Mouse (Mus musculus) small intestine, adult 2 months (tissue): ENCODE data around the gene Mylk2. TPM values are rescaled to one million over a fixed set of nuclear protein-coding genes. Genes with fewer than 3 reads are reported as not detected.

Experiments
- H3K27ac ChIP-seq: fragments of 200-500 bp; 2 replicates; pipeline ENCODE4 v1.5.1; 2012; ENCODE audit warnings: low read depth, low read length, control low read depth, inconsistent platforms; ENCODE audit not compliant: insufficient read depth
- H3K27me3 ChIP-seq: fragments of 200-500 bp; 2 replicates; pipeline ENCODE4 v1.6.1; 2012; ENCODE audit warnings: mild to moderate bottlenecking, moderate library complexity, low read length, inconsistent platforms; ENCODE audit not compliant: control insufficient read depth, insufficient read depth
- H3K36me3 ChIP-seq: fragments of 200-500 bp; 2 replicates; pipeline ENCODE4 v1.6.1; 2012; ENCODE audit warnings: mild to moderate bottlenecking, low read length, control low read depth, inconsistent platforms; ENCODE audit not compliant: control insufficient read depth, insufficient read depth
- H3K4me1 ChIP-seq: fragments of 200-500 bp; 2 replicates; pipeline ENCODE4 v1.6.1; 2012; ENCODE audit warnings: low read length, inconsistent platforms, mixed read lengths; ENCODE audit not compliant: control insufficient read depth, insufficient read depth, insufficient read length
- H3K4me3 ChIP-seq: fragments of 200-500 bp; 2 replicates; pipeline ENCODE4 v1.5.1; 2012; ENCODE audit warnings: low read depth, mild to moderate bottlenecking, control low read depth, inconsistent platforms, low read length, moderate library complexity
- CTCF ChIP-seq: fragments of 200-500 bp; IDR thresholded peaks from 2 replicates; pipeline ENCODE4 v1.5.1; 2012; ENCODE audit warnings: low read depth, mild to moderate bottlenecking, control low read depth, inconsistent platforms, low read length, moderate library complexity, mixed read lengths; ENCODE audit not compliant: insufficient replicate concordance, insufficient read length; ENCODE audit errors: extremely low read depth
- POLR2A ChIP-seq: fragments of 200-500 bp; IDR thresholded peaks from 2 replicates; pipeline ENCODE4 v1.6.1; 2012; ENCODE audit warnings: low read depth, mild to moderate bottlenecking, control low read depth, inconsistent platforms, low read length, moderate library complexity
- WGBS: fragments of 180-500 bp; shearing (Covaris S2); methylation state at CpG from one replicate; pipeline ENCODE4 v1.1.7; 2018; 5-methylcytosine and 5-hydroxymethylcytosine counted together
- polyA plus RNA-seq: library from polyadenylated mRNA; depleted of rRNA; stranded (reverse); fragments of >200 nt; gene quantifications from 2 replicates; pipeline ENCODE4 v1.2.3, GENCODE M21; 2012

The Mylk2 gene
- polyA plus RNA-seq, 1 experiment, result not detected

DNA sequence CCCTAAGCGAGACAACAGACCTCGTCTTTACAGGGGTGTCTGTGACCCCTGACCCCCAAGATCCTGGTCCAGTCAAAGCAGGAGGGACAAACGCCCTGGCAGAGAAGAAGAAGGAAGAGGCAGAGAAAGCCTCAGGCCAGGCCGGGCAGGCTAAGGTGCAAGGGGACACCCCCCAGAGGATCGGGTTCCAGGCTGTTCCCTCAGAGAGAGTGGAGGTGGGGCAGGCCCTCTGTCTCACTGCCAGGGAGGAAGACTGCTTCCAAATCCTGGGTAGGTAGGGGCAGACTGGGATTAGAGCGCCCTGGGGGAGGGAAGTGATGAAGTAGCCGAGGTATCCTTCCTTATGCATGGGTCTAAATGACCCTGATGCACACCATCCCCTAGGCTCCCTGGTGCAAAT is 2.3 kb downstream of the Mylk2 start:
- TF ChIP-seq POLR2A, result no peak
- no peak for TF ChIP-seq CTCF
- H3K27me3 ChIP-seq, result peaks cover 8% of the 10 kb centered on the region; the same call in 1 of the 2 replicates
- H3K4me3 ChIP-seq, result no peak overlapping the region
- H3K27ac ChIP-seq, result no peak overlapping the region
- H3K4me1 ChIP-seq, result no peaks in the 10 kb centered on the region
- 39% methylated on average over 7 of the region's 7 CpGs for WGBS
- no peaks in the 10 kb centered on the region for H3K36me3 ChIP-seq

DNA sequence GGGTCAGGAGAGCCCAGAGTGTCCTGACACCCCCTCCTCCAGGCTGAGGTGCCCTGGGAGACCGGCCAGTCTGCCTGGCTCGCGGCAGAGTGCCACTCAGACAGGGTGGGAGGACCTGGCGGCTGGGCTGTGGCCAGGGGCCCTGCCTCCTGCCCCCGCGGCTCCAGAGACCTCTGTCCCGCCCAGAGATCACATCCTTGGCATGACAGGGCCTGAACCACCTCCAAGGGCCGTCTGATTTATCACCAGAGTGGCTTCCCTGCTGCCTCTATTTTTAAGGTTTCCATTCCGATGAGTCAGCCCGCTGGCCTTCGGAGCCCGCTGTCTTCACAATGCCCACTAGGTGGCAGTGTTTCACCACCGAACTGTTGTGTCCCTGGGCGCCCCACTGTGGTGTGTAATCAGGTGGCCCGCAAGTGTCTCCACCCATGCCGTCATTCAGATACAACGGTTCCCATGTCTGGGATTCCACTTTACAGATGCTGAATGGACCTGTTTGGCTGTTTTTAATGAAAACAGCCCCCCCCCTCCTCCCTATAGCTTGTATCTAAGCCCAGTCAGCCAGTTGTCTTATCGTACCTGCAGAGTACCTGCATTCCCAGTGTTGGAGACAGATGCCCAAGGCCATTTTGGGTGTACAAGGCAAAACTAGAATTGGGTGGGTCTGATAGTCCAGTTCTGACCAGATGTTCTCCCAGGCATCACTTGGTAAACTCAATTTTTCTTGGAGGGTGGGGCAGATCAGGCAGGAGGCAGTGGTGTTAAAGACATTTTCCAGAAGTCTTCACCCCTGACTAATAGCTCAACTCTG is 3.4 kb downstream of the Mylk2 start:
- Histone ChIP-seq H3K27me3 (peaks cover 8% of the 10 kb centered on the region; the same call in 1 of the 2 replicates), H3K36me3 (no peaks in the 10 kb centered on the region), H3K4me3 (no peak overlapping the region), H3K27ac (no peak overlapping the region), H3K4me1 (no peaks in the 10 kb centered on the region)
- TF ChIP-seq CTCF (peak; percentile 94), POLR2A (no peak)
- 2% methylated on average over 18 of the region's 18 CpGs for WGBS

- no peaks in the 10 kb centered on the region for H3K36me3 ChIP-seq
- H3K4me3 ChIP-seq, result no peak overlapping the region
- no peaks in the 10 kb centered on the region for H3K4me1 ChIP-seq
- H3K27me3 ChIP-seq, result peaks cover 8% of the 10 kb centered on the region; the same call in 1 of the 2 replicates
- TF ChIP-seq POLR2A (no peak), CTCF (no peak)
- H3K27ac ChIP-seq, result no peak overlapping the region
- WGBS, result 49% methylated on average over 4 of the region's 4 CpGs
These were observed 4.3 kb downstream of the Mylk2 start for GRCm38 (mm10) chr2:152915453-152915852.

GRCm38 (mm10) chr2:152916111-152916510 is 5.0 kb downstream of the Mylk2 start:
- Histone ChIP-seq H3K4me3 (no peak overlapping the region), H3K27me3 (peaks cover 8% of the 10 kb centered on the region; the same call in 1 of the 2 replicates), H3K36me3 (no peaks in the 10 kb centered on the region), H3K4me1 (no peaks in the 10 kb centered on the region), H3K27ac (no peak overlapping the region)
- 59% methylated on average over 5 of the region's 5 CpGs for WGBS
- no peak for TF ChIP-seq POLR2A
- no peak for TF ChIP-seq CTCF

- no peak overlapping the region for H3K27ac ChIP-seq
- TF ChIP-seq POLR2A (no peak), CTCF (no peak)
- no peaks in the 10 kb centered on the region for H3K36me3 ChIP-seq
- WGBS, result 54% methylated on average over 9 of the region's 9 CpGs
- peaks cover 8% of the 10 kb centered on the region; the same call in 1 of the 2 replicates for H3K27me3 ChIP-seq
- H3K4me3 ChIP-seq, result no peak overlapping the region
- H3K4me1 ChIP-seq, result no peaks in the 10 kb centered on the region
These were observed 6.5 kb downstream of the Mylk2 start for GRCm38 (mm10) chr2:152917671-152918070.

DNA sequence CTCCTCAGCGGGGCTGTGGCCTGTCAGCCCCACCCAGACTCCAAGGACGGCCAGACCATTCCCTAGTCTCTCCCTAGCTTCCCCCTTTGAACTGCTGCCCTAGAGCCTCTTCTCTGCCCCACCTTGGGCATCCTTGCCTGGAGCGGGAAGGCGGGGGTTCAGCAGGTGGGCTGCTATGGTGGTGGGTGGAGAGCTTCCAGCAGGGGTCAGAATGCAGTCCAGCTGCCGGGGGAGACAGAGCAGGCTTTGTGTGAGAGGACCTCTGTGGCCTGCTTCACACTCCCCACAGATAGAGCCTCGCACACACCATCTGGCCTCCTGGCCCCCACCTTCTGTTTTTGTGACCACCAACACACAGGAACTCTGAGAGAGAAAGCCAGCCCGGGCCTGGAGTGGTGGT is 11.2 kb downstream of the Mylk2 start:
- TF ChIP-seq POLR2A, result no peak
- no peak for TF ChIP-seq CTCF
- Histone ChIP-seq H3K27ac (no peak overlapping the region), H3K4me1 (no peaks in the 10 kb centered on the region), H3K27me3 (no peaks in the 10 kb centered on the region), H3K4me3 (no peak overlapping the region), H3K36me3 (no peaks in the 10 kb centered on the region)
- 53% methylated on average over 7 of the region's 7 CpGs for WGBS

DNA sequence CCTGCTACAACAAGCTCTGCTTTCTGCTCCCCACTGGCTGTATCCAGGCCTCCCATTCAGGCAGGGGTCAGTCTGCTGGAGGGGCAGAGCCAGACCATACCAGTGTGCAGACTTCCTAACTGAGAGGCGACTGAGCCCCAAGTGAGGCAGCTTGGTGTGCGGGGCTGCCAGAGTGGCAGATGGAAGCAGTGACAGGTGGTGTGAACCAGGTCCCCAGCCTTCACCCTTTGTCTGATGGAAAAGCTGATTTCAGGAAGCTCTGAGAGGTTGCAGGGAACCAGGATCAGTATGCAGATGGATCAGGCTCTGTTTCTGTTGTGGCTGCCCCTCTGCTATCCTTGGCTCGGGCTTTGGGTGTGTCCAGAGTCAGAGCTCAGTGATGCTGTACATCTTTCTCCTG is 12.5 kb downstream of the Mylk2 start:
- no peaks in the 10 kb centered on the region for H3K4me1 ChIP-seq
- no peak overlapping the region for H3K4me3 ChIP-seq
- H3K27me3 ChIP-seq, result no peaks in the 10 kb centered on the region
- no peak for TF ChIP-seq CTCF
- no peak for TF ChIP-seq POLR2A
- 80% methylated on average over 3 of the region's 3 CpGs for WGBS
- H3K27ac ChIP-seq, result no peak overlapping the region
- H3K36me3 ChIP-seq, result no peaks in the 10 kb centered on the region

DNA sequence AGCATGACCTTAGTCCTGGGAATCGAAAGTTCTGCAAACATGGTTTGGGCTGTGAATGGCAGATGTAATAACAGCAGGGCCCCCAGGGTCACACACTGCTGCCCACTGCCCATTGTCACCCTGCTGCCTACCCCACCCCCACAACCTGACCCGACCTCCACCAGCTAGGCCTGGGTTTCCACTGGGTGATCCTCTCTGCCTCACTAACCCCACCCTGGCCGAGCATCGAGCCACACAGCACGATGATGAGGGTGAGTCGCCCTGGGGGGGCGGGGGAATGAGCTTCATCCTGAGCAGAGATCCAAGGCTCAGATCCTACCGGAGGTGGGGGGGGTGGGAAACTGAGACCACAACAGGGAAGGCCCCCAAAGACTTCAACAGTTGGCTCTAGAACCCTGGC is 13.0 kb downstream of the Mylk2 start:
- no peaks in the 10 kb centered on the region for H3K4me1 ChIP-seq
- no peak overlapping the region for H3K4me3 ChIP-seq
- no peaks in the 10 kb centered on the region for H3K27me3 ChIP-seq
- no peak for TF ChIP-seq POLR2A
- no peak for TF ChIP-seq CTCF
- H3K36me3 ChIP-seq, result no peaks in the 10 kb centered on the region
- WGBS, result 64% methylated on average over 8 of the region's 8 CpGs
- H3K27ac ChIP-seq, result no peak overlapping the region
